Mouse (Mus musculus) intestine, embryonic 14.5 days (tissue): Measurements from ENCODE around the gene Dolk. TPM values are rescaled to one million over a fixed set of nuclear protein-coding genes. Genes with fewer than 3 reads are reported as not detected.
A peak's percentile ranks its signal among the peaks of the same experiment; 100 is the strongest.

ENCODE experiments used
- ATAC-seq: fragments of 200-750 bp; cut with Nextera tagmentation; replicated peaks from 2 replicates; pipeline ENCODE4 v1.8.0; 2017; ENCODE audit warnings: low read depth, moderate number of reproducible peaks, moderate TSS enrichment, moderate library complexity; ENCODE audit not compliant: low FRiP score, low TSS enrichment
- DNase-seq: peaks from one replicate; pipeline ENCODE4 v3.0.0-alpha.2; 2018; ENCODE audit warnings: low spot score
- H3K27ac ChIP-seq: fragments of 300-500 bp; sonication (generic); 2 replicates; pipeline ENCODE4 v1.5.1; 2014; ENCODE audit warnings: low read depth, mild to moderate bottlenecking, control low read depth
- H3K27me3 ChIP-seq: fragments of 300-500 bp; sonication (generic); replicated peaks from 2 replicates; pipeline ENCODE4 v1.6.1; 2014; ENCODE audit warnings: low read length, control low read depth; ENCODE audit not compliant: control insufficient read depth, insufficient read depth
- H3K36me3 ChIP-seq: fragments of 300-500 bp; sonication (generic); 2 replicates; pipeline ENCODE4 v1.6.1; 2014; ENCODE audit warnings: low read length, control low read depth; ENCODE audit not compliant: control insufficient read depth, insufficient read depth
- H3K4me1 ChIP-seq: fragments of 300-500 bp; sonication (generic); replicated peaks from 2 replicates; pipeline ENCODE4 v1.6.1; 2014; ENCODE audit warnings: low read length, control low read depth, mixed read lengths; ENCODE audit not compliant: control insufficient read depth, insufficient read depth
- H3K4me2 ChIP-seq: fragments of 300-500 bp; sonication (generic); 2 replicates; pipeline ENCODE4 v1.6.1; 2014; ENCODE audit warnings: low read length
- H3K4me3 ChIP-seq: fragments of 300-500 bp; sonication (generic); 2 replicates; pipeline ENCODE4 v1.5.1; 2014; ENCODE audit warnings: low read depth, low read length, control low read depth, mixed read lengths
- H3K9ac ChIP-seq: fragments of 300-500 bp; sonication (generic); 2 replicates; pipeline ENCODE4 v1.6.1; 2014; ENCODE audit warnings: mild to moderate bottlenecking, low read length
- H3K9me3 ChIP-seq: fragments of 300-500 bp; sonication (generic); 2 replicates; pipeline ENCODE4 v1.6.1; 2016; ENCODE audit warnings: low read length, control low read depth; ENCODE audit not compliant: control insufficient read depth
- WGBS: fragments of 180-500 bp; shearing (Covaris S2); extraction: QIAGEN DNeasy Blood & Tissue Kit; methylation state at CpG from one replicate; pipeline ENCODE4 v1.1.7; 2014; 5-methylcytosine and 5-hydroxymethylcytosine counted together
- polyA plus RNA-seq: library from polyadenylated mRNA; unstranded; fragments of >200 nt; fragmentation: Nextera tagmentation; extraction: Ambion mirVana; gene quantifications from 2 replicates; pipeline ENCODE4 v1.2.1, GENCODE M21; 2014

The Dolk gene
- 31.9 and 34.1 TPM in 2 replicates for polyA plus RNA-seq

DNA sequence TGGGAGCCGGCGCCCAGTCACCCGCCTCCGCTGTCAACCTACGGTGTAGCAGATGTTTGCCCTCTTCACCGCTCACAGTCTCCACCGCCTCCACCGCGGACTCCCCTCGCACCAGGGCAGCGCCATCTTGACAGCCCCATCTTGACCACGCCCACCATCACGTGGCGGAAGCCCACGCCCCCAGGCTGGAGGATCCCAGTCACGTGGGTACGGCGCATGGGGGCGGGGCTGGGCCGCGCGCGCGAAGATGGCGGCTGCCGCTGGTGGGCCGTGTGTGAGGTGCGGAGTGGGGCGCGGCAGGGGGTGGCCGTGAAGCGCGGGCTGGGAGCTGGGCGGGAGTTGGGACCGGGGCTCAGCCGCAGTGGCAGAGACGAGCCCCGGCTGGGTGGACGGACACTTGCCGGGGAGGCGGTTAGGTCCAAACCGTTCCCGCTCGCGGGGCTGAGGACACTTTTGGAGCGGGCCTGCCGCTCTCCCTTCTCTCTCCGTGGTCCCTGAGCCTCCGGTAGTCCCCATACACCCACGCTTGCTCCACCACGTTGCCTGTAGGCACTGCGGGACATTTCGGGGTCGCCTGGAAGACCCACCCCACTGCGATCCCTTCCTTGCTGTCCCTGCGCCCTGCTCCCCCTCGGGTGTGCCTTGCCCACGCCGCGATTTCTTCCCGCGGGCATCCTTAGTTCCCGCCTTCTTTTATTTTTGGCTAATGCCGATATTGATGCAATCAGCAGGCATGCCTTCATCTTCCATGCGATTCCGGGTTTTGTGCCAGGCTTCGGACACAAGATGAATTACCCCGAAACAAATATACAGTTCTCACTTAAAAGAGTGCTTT, at the start of gene Dolk, which contains the start of gene Nup188:
Dolk (minus strand) TSS at position 143 of the 835 bp plus-strand sequence.
Nup188 (plus strand) TSS at position 206 of the 835 bp plus-strand sequence.
- peak within 1 kb of the TSS; percentile 92 for H3K4me2 ChIP-seq
- ATAC-seq: peak; percentile 90
- peaks cover 22% of the 10 kb centered on the region for H3K4me1 ChIP-seq
- no peaks in the 10 kb centered on the region for H3K27me3 ChIP-seq
- 0% methylated on average over 65 of the region's 68 CpGs for WGBS
- H3K4me3 ChIP-seq: peak within 1 kb of the TSS; percentile 100
- H3K36me3 ChIP-seq: peaks cover 4% of the 10 kb centered on the region; the same call in 1 of the 2 replicates
- no peaks in the 10 kb centered on the region for H3K9me3 ChIP-seq
- peak; percentile 98 for DNase-seq
- H3K27ac ChIP-seq: peak within 1 kb of the TSS; percentile 69; the same call in 1 of the 2 replicates
- H3K9ac ChIP-seq: peak within 1 kb of the TSS; percentile 69

DNA sequence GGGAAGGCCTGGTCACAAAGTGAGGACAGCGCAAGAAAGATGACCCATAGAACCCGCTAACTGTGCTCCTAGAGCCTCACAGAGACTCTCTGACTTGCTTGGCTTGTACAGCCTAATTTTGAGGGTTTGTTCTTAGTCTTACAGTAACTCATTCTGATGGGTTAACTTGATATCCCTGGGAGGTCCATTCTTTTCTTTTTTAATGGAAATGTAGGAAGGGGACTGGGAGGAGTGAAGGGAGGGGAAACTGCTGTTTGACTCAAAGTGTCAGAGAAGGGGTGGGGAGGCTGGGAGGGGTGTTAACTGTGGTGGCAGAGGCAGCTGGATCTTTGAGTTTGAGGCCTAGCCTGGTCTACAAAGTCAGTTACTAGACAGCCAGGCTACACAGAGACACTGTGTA, 49.2 kb upstream of the Dolk start:
- no peak overlapping the region for H3K4me2 ChIP-seq
- no peak overlapping the region for H3K9ac ChIP-seq
- no peaks in the 10 kb centered on the region for H3K9me3 ChIP-seq
- peaks cover 91% of the 10 kb centered on the region for H3K36me3 ChIP-seq
- no peak overlapping the region for H3K27ac ChIP-seq
- ATAC-seq (no peak), DNase-seq (no peak)
- no peaks in the 10 kb centered on the region for H3K4me1 ChIP-seq
- H3K4me3 ChIP-seq: no peak overlapping the region
- H3K27me3 ChIP-seq: no peaks in the 10 kb centered on the region
- WGBS: 97% methylated on average over 2 of the region's 2 CpGs

DNA sequence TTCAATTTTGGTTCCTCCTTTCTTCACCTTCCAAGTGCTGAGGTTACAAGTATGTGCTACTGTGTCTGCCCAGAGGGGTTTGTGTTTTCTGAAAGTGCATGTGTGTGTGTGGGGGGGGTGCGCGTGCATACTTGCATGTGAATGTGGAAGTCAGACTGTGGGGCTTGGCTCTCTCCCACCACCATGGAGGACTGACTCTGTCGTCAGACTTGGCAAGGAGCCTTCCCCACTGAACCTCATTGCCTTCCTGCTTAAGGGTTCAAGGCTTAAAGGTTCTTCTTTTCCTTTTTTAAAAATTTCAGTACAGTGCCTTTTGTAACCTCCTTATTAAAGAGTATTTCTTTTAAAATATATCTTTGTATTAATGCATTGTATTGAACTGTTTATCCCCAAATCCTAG, 42.7 kb upstream of the Dolk start:
- WGBS: 92% methylated on average over 3 of the region's 3 CpGs
- no peak for DNase-seq
- peaks cover 93% of the 10 kb centered on the region for H3K36me3 ChIP-seq
- no peak overlapping the region for H3K4me2 ChIP-seq
- no peaks in the 10 kb centered on the region for H3K9me3 ChIP-seq
- no peak overlapping the region for H3K27ac ChIP-seq
- H3K4me1 ChIP-seq: no peaks in the 10 kb centered on the region
- H3K27me3 ChIP-seq: no peaks in the 10 kb centered on the region
- no peak overlapping the region for H3K4me3 ChIP-seq
- no peak overlapping the region for H3K9ac ChIP-seq
- ATAC-seq: no peak

DNA sequence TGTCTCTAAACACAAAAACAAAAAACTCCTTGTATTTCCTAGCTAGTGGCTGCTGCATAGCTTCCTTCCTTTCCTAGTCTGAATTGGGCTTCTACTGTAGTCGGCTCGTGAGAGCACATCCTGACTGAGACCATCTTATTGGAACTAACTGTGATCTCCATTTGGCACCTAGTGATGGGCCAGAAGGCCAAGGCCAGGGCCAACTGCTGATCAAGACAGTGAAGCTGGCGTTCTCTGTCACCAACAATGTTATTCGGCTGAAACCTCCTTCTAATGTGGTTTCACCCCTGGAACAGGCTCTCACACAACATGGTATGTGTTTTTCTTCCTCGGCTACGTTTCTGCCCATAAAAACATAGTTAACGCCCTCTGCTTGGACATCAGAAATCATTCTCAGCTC, 41.1 kb upstream of the Dolk start:
- ATAC-seq: no peak
- Histone ChIP-seq H3K4me3 (no peak overlapping the region), H3K4me1 (no peaks in the 10 kb centered on the region), H3K9me3 (no peaks in the 10 kb centered on the region), H3K4me2 (no peak overlapping the region), H3K27me3 (no peaks in the 10 kb centered on the region), H3K27ac (no peak overlapping the region), H3K9ac (no peak overlapping the region), H3K36me3 (peaks cover 93% of the 10 kb centered on the region)
- 89% methylated on average over 7 of the region's 7 CpGs for WGBS
- no peak for DNase-seq

DNA sequence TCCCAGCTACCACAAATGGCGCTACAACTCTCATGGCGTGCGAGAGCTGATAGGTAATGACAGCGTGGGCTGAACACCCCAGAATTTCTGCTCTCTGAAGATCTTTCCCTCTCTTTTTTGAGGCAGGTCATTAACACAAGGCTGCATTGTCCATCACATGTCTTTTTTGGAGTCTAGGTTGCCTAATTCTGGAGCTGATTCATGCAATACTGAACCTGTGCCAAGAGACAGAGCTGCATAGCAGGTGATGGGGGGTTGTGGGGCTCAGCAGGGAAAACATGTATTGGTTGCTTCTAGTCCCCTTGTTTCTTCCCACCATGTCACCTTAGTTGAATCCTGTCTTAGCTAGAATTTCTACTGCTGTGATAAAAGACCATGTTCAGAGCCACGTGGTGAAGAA, 39.2 kb upstream of the Dolk start:
- Histone ChIP-seq H3K4me1 (no peaks in the 10 kb centered on the region), H3K4me3 (no peak overlapping the region), H3K27me3 (no peaks in the 10 kb centered on the region), H3K4me2 (no peak overlapping the region), H3K36me3 (peaks cover 97% of the 10 kb centered on the region), H3K9ac (no peak overlapping the region), H3K9me3 (no peaks in the 10 kb centered on the region), H3K27ac (no peak overlapping the region)
- ATAC-seq (no peak), DNase-seq (no peak)
- 93% methylated on average over 5 of the region's 5 CpGs for WGBS

DNA sequence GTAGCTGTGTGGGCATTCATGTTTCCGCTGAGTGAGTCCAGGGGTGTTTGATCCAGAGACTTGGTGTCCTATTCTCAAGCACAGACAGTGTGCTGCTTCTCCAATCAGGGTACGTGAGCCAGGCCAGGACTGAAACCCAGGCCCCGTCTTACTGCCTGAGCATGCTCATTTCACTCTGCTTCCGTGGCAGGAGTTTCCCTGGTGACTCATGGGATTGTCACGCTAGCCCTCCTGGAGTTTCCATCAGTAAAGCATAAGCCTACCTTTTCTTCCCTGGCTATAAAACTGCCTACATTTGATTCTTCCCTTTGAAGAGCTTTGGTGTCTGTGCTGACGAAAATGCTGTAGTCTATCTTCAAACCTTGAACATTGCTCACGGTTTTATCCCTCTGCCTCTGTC, 37.0 kb upstream of the Dolk start:
- WGBS: 90% methylated on average over 7 of the region's 7 CpGs
- no peak for ATAC-seq
- no peaks in the 10 kb centered on the region for H3K9me3 ChIP-seq
- no peak overlapping the region for H3K4me3 ChIP-seq
- DNase-seq: no peak
- H3K4me1 ChIP-seq: no peaks in the 10 kb centered on the region
- H3K9ac ChIP-seq: no peak overlapping the region
- no peak overlapping the region for H3K4me2 ChIP-seq
- no peaks in the 10 kb centered on the region for H3K27me3 ChIP-seq
- H3K27ac ChIP-seq: no peak overlapping the region
- peaks cover 94% of the 10 kb centered on the region for H3K36me3 ChIP-seq

DNA sequence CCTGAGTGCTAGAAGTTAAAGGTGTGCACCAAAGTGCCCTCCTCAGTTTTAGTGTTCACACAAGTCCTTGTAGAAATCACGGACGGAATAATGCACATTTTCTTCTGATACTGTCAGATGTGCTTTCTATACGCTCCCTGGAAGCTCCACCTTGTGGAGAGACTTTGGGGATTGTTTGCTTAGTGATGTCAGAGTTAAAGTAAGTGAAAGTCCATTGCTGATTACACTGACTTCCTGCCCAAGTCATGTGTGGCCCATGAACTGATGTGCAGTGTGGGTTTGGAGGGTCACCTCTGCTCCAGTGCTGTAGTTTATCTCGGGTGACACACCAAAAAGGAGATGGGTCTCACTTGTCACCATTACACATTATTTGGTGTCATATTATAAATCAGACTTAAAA, 33.1 kb upstream of the Dolk start:
- Histone ChIP-seq H3K9ac (no peak overlapping the region), H3K27me3 (no peaks in the 10 kb centered on the region), H3K4me3 (no peak overlapping the region), H3K36me3 (peaks cover 97% of the 10 kb centered on the region), H3K4me2 (no peak overlapping the region), H3K27ac (no peak overlapping the region), H3K9me3 (no peaks in the 10 kb centered on the region), H3K4me1 (no peaks in the 10 kb centered on the region)
- WGBS: 78% methylated on average over 4 of the region's 4 CpGs
- ATAC-seq (no peak), DNase-seq (no peak)

DNA sequence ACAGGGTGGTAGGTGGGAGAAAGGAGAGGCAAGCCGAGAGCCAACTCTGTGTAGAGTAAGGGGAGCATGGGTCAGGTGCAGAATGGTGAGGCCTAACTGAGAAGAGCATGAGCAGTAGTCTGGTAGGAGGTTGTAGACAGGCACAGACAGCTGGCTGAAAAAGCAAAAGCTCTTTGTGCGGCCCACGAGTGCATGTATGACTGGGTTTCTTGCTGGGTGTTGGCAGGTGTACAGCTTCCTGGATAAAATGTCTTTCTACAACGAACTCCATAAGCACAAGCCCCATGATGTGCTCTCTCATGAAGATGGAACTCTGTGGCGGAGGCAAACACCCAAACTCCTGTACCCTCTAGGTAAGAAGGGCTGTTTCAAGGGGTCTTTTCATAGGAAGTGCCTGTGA, 30.8 kb upstream of the Dolk start:
- Histone ChIP-seq H3K27me3 (no peaks in the 10 kb centered on the region), H3K4me3 (no peak overlapping the region), H3K9me3 (no peaks in the 10 kb centered on the region), H3K27ac (no peak overlapping the region), H3K4me1 (no peaks in the 10 kb centered on the region), H3K9ac (no peak overlapping the region), H3K4me2 (no peak overlapping the region), H3K36me3 (peaks cover 96% of the 10 kb centered on the region)
- DNase-seq (no peak), ATAC-seq (no peak)
- WGBS: 94% methylated on average over 5 of the region's 5 CpGs

DNA sequence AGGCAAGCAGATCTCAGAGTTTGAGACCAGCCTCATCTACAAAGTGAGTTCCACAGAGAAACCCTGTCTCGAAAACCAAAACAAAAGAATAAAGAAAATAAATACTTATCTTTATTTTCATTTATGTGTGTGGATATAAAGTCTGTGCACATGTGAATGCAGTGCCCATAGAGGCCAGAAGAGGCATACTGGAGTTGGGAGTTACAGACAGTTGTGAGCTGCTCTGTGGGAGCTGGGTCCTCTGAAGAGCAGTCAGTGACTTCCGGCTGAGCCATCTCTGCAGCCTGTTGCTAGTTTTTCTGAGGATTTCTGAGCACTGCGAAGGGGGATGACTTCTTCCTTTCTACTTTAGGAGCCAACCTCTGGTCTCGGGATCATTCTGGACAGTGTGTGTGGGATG, 30.0 kb upstream of the Dolk start:
- Histone ChIP-seq H3K4me2 (no peak overlapping the region), H3K4me3 (no peak overlapping the region), H3K27ac (no peak overlapping the region), H3K27me3 (no peaks in the 10 kb centered on the region), H3K36me3 (peaks cover 93% of the 10 kb centered on the region), H3K4me1 (no peaks in the 10 kb centered on the region), H3K9ac (no peak overlapping the region), H3K9me3 (no peaks in the 10 kb centered on the region)
- no peak for ATAC-seq
- DNase-seq: no peak
- WGBS: 98% methylated on average over 4 of the region's 4 CpGs
